Mouse (Mus musculus) B cell, adult 67 days (primary cell): ENCODE measurements around the gene Gm11146. TPM values are rescaled to one million over a fixed set of nuclear protein-coding genes. Genes with fewer than 3 reads are reported as not detected.

Experiments used
- total RNA-seq, 2 experiments: library from RNA; stranded (reverse); gene quantifications; 4 replicates each; pipeline ENCODE4 v1.2.4; 2023

Gm11146 gene
- not detected for total RNA-seq

GRCm38 (mm10) chr16:77601994-77602393, at the start of gene Gm11146:
Gm11146 (minus strand) TSS chr16:77602094.

